Mouse (Mus musculus) frontal cortex, adult 2 months (tissue): Measurements from ENCODE around the gene Poln. TPM values are rescaled to one million over a fixed set of nuclear protein-coding genes. Genes with fewer than 3 reads are reported as not detected.

Experiments
- DNase-seq, 2 experiments: peaks; one replicate each; pipeline ENCODE4 v3.0.0; 2022; ENCODE audit warnings: low spot score in 1 of 2; ENCODE audit errors: extremely low spot score in 1 of 2
- polyA plus RNA-seq: library from polyadenylated mRNA; depleted of rRNA; stranded (reverse); fragments of >200 nt; gene quantifications from 2 replicates; pipeline ENCODE4 v1.2.3, GENCODE M21; 2012; rRNA removed

Gene Poln
- polyA plus RNA-seq, 1 experiment: 1.2 TPM

DNA sequence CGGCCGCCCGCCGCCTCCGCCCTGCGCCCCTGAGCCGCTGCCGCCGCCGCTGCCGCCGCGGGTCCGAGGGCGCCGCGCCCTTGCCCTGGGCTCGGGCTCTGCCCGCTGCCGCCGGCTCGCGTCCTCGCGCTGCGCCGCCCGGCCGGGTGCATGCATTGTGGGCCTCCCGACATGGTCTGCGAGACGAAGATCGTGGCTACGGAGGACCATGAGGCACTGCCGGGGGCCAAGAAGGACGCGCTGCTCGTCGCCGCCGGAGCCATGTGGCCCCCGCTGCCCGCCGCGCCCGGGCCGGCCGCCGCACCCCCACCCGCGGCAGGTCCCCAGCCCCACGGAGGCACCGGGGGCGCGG is 172.6 kb downstream of the Poln start:
- no peak for DNase-seq

DNA sequence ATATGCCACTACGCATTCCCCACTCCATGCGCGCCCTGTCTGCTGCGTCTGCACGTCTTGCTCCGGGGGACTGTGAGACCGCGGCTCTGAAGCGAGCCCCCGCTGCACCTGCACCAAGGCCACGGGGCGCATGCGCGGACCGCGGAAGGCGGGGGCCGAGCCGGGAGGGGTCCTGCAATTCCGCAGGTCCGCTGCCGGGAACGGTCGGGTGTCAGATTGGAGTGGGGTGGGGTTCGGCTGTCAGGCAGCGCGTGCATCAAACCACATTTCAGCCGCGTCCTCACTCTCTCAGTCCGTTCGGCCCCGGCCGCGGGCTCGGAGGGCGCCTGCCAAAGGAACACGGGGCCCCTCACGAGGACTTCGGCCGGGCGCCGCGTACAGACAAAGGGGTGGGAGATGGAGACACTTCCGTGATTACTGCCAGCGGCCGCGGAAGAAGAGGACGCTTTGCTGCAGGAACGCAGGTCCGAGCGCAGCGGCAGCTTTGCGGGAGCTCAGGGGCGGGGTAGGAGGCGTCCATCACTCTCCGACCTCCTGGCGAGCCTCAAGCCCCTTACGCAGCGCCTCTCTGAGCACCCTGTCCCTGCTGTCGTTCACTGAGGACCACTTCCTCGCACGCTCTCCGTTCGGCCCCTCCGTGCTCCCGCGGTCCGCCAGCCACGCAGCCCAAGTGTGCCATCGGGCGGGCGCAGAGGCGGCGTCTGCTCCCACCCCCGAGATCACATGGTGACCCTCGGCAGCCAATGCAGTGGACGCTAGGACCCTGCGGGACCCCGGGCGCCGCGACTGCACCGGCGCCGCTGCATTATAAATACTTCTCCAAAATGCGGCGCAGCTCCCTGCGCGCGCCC is 173.2 kb downstream of the Poln start, which contains the start of gene Nat8l:
Gene Nat8l (plus strand): TSS at position 142 of the 851 bp plus-strand sequence.
- DNase-seq: peak; percentile 76 to 93

DNA sequence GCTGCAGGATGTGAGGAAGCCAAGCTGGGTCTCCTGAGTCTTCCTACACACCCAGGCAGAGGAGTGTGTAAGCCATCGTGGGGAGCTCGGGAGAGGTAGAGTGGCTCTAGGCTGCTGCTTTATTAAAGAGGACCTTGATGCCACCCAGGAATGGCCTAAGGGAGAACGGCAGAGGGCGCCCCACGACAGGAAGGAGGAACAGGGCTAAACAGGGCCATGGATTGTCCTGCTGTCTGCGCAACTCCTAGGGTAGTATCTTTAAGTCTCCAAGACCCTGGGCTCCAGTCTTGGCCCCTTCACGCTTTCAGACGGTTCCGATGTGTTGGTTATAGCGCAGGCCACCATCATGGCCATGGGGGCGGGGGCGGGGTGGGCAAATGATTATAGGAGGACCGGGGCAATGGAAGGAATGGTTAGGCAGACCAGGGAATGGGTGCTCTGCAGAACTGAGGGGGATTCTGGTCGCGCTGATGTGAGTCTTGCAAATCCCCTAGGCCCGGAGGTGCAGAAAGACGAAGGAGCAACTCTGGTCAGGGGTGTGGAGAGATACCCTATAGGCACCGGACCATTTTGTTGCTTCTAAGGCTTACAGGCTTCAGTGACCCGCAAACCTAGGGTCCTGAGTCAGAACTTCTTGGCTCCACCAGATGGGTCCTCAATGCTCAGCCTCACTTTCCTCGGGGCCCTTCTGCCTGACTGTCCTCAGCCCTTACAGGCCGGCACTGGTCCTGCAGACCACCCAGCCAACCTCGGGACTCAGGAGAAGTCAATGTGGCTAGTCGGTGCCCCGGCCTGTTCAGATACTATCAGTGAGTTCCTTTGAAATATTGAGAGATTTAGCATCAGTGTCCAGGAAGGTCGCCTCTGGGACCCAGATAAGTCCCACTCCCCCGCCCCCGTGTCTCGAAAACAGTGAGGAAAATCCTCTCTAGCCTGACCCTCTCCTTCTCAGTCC is 174.3 kb downstream of the Poln start:
- peak in 1 of 2 experiments; percentile 80 for DNase-seq

DNA sequence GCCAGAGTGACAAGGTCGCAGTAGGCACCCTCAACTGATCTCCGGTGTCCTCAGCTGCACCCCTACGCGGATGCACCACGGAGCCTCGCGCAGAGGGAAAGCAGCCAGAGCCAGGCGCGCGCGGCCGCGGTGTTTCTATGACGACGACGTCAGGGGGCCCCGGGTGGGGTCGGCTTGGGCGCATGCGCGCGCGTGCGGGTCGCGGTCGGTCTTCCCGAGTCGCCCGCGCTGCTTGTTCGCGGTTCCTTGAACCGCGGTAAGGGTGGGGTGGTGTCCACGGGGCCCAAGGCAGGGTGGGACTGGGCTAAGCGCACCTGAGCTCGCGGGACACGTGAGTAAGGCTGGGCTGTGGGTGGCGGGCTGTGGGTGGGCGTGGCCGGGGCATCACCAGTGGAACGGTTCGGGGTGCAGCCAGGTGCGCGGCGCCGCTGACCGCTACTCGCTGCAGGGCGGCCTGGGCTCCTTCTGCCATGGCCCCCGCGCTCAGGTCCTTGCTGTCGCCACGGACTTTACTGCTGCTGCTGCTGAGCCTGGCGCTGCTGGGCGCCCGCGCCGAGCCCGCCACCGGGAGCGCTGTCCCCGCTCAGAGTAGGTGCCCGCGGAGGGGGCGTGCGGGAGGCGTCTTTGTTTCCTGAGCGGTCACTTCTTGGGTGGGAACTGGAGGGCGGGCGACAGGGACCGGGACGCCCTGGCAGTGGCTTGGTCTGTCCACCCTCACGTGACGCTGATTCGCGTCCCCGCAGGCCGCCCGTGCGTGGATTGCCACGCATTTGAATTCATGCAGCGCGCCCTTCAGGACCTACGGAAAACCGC is 185.7 kb downstream of the Poln start, which contains the start of gene Gm1673:
Gene Gm1673 (plus strand): TSS at position 125 of the 813 bp plus-strand sequence.
- peak; percentile 70 to 92 for DNase-seq

DNA sequence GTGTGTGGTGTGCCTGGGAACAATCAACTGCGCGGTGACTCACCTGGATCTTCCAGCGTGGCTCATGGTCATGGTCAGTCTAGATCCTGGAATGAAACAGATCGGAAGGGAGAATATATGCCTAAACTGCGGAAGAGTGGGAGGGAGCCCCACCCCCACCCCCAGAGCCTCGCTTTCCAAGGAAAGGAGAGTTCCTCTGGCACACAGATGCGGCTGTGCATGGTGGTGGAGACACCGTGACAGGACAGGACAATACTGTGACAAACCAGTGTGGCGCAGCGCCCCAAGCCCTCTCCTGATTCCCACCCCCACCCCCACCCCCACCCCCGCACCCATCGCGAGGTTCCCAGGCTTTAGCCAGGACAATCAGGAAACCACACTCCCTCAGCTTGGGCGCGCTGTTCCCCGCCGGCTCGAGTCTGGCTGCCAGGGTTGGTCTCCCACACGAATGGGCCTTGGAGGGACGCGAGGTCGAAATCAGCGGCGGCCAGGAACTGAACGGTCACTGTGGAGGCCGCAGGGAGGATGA is 186.5 kb downstream of the Poln start:
- peak in 1 of 2 experiments; percentile 27 for DNase-seq

DNA sequence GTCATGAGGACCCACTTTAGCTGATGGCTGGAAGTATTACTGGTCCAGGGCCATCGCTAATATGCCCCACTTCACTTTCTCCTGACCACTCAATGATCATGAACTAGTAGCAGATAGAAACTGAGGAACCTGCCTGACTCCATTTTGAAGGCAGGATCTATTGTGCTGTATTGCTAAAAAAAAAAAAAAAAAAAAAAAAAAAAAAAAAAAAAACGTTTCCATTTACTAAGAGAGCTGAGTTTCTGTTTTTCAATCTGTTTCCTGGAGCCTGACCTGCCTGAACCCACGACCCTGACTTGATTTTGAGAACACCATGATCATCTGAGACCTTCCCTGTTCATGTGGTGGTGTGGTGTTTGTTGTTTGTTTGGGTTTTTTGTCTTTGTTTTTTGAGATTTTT is 193.0 kb downstream of the Poln start:
- no peak for DNase-seq

DNA sequence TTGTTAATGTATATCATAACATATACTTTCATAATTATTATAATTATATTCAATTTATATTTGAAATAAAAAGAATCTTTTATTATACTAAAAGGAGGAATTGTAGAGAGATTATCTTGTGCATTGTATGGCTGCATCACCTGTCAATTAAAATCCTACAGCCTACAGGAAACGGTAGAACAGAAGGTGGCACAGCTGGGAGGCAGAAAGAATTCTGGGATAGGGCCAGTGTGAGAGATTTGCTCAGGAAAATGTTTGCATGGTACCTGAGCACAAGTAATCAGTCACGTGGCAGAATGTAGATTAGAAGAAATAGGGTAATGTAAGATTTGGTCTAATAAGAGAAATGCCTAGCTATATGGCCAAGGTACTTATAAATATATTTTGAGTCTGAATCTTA is 194.5 kb downstream of the Poln start:
- DNase-seq: no peak

DNA sequence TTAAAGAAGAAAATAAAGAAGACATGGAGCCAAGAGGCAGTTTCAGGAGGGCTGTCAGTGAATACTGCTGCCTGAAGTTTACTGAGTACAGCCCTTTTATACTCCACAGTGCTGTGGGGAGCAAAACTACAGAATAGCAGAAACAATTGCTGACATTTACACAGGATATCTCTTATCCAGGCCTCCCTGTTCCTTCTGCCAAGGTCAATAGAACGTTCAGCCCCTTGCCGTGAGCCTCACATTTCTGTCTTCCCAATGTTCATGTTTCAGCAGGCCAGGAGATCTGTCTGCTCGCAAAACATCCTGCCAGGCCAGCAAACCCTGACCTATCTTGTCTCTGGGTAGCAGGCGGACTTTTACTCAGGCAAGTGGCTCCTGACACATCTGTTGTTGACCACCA is 209.9 kb downstream of the Poln start:
- no peak for DNase-seq

Other genes with a start within 250 kb of the Poln start
- gene Nelfa, start 233.0 kb downstream of the Poln start, polyA plus RNA-seq: 29.9 and 33.4 TPM in 2 replicates
- gene Gm1673, start 186.0 kb downstream of the Poln start, polyA plus RNA-seq: 169 and 190 TPM in 2 replicates
- 138 and 150 TPM in 2 replicates for gene Nat8l, start 173.5 kb downstream of the Poln start, polyA plus RNA-seq
- gene Haus3, start 79 bp upstream of the Poln start, polyA plus RNA-seq: 6.5 and 6.7 TPM in 2 replicates
- gene Mxd4, start 18.3 kb upstream of the Poln start, polyA plus RNA-seq: 101 and 105 TPM in 2 replicates
- 37.6 and 37.8 TPM in 2 replicates for gene Zfyve28, start 119.0 kb upstream of the Poln start, polyA plus RNA-seq
- gene Cfap99, start 119.2 kb upstream of the Poln start, polyA plus RNA-seq: 0.30 and 0.42 TPM in 2 replicates
- 84.9 TPM in 2 replicates for gene Rnf4, start 166.8 kb upstream of the Poln start, polyA plus RNA-seq
- 37.0 and 39.7 TPM in 2 replicates for gene Fam193a, start 200.5 kb upstream of the Poln start, polyA plus RNA-seq